Mouse (Mus musculus): ENCODE data around the gene Crybb2. TPM values are rescaled to one million over a fixed set of nuclear protein-coding genes. Genes with fewer than 3 reads are reported as not detected.

Gene Crybb2
- polyA plus RNA-seq, 1 experiment from 2014 or later = not detected

DNA sequence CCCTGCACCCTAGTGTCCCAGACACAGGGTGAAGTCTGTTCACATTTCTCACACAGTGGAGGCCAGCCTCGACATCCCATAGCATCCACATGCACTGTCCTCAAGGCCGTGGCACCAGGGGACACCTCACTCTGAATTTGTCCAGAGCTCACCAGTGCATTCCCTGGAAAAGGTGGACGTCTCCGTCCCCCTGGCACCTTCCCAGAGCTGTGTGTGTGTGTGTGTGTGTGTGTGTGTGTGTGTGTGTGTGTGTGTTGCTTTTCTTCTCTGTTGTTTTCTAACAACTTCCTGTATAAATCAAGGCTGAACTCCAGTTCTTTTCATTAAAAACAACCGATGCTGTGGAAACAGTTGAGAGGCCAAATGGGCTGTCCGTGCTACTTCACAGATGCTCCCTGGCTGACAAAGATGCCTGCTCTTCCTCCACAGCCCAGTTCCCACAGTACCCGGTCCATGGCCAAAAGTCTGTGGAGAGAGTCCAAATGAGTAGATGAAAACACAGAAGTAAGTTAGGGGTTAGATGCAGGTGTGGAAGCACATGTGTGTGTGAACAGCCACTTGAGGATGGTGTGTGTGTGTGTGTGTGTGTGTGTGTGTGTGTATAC lies 19.2 kb downstream of the Crybb2 start:
- Histone ChIP-seq H3K27ac (no peak overlapping the region), H3K36me3 (no peaks in the 10 kb centered on the region), H3K4me1 (no peaks in the 10 kb centered on the region; the same call in 1 of the 2 replicates), H3K9ac (no peak overlapping the region), H3K4me3 (no peak overlapping the region), H3K4me2 (replicated peaks) (no peak overlapping the region), H3K27me3 (peaks cover 20% of the 10 kb centered on the region), H3K9me3 (replicated peaks) (no peaks in the 10 kb centered on the region)
- 73% methylated on average over 7 of the region's 7 CpGs for WGBS
- ATAC-seq (ENCODE audit: low FRiP score) = no peak

DNA sequence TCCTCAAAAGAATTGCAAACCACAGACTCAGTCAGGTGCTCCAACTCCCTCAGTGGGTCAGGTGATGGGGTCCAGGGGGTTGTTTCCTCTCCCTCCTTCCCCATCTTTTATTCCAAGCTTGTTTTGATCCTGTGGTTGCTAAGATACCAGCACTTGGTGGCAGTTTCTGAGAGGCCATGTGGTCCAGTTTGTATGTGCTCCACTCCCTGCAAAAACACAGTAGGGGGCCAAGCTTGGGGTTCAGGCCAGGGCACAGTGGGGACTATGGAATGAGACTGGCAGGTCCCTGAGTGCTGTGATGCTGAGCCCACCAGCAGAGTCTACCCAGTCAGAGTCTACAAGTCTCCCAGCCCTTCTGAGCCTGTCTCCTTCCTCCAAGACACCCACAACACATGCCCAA lies 20.0 kb downstream of the Crybb2 start:
- Histone ChIP-seq H3K36me3 (no peaks in the 10 kb centered on the region), H3K4me2 (replicated peaks) (no peak overlapping the region), H3K4me3 (no peak overlapping the region), H3K27me3 (peaks cover 15% of the 10 kb centered on the region), H3K27ac (no peak overlapping the region), H3K9me3 (replicated peaks) (no peaks in the 10 kb centered on the region), H3K4me1 (peaks cover 3% of the 10 kb centered on the region), H3K9ac (no peak overlapping the region)
- no peak for ATAC-seq (ENCODE audit: low FRiP score)

GRCm38 (mm10) chr5:113045511-113046273 lies 24.2 kb downstream of the Crybb2 start:
- H3K4me3 ChIP-seq = no peak overlapping the region
- ATAC-seq (ENCODE audit: low FRiP score) = no peak
- H3K9ac ChIP-seq = no peak overlapping the region
- H3K27me3 ChIP-seq = no peaks in the 10 kb centered on the region
- WGBS = 86% methylated on average over 10 of the region's 10 CpGs
- no peak overlapping the region for H3K4me2 ChIP-seq (replicated peaks)
- H3K36me3 ChIP-seq = no peaks in the 10 kb centered on the region
- H3K9me3 ChIP-seq (replicated peaks) = no peaks in the 10 kb centered on the region
- H3K4me1 ChIP-seq = peaks cover 22% of the 10 kb centered on the region
- no peak overlapping the region for H3K27ac ChIP-seq

DNA sequence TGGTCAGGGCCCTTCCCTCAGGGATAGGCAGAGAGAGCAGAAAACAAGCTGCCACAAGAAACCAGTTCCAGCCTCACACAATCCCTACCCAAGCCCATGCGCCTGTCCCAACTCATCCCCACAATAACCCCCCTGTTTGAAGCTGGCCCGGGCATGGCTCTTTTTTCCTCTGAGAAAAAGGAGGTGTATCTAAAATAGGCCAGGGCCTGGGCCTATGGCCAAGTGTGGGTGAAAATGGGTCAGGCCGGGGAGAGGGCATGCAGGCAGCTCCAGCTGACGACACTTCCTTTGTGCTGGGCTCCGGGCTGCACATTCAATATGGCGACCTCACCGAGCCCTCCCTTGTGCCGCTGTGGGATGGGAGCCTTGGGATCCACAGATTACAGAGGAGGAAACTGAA lies 26.4 kb downstream of the Crybb2 start:
- Histone ChIP-seq H3K36me3 (no peaks in the 10 kb centered on the region), H3K4me2 (replicated peaks) (no peak overlapping the region), H3K4me1 (peaks cover 25% of the 10 kb centered on the region), H3K27ac (no peak overlapping the region), H3K9ac (no peak overlapping the region), H3K9me3 (replicated peaks) (no peaks in the 10 kb centered on the region), H3K4me3 (no peak overlapping the region), H3K27me3 (no peaks in the 10 kb centered on the region)
- no peak for ATAC-seq (ENCODE audit: low FRiP score)
- 83% methylated on average over 8 of the region's 8 CpGs for WGBS

GRCm38 (mm10) chr5:113041567-113042071 lies 28.3 kb downstream of the Crybb2 start:
- H3K4me1 ChIP-seq = peaks cover 25% of the 10 kb centered on the region
- H3K27ac ChIP-seq = peak overlapping the region; percentile 67
- WGBS = 3% methylated on average over 5 of the region's 5 CpGs
- no peak overlapping the region for H3K9ac ChIP-seq
- no peaks in the 10 kb centered on the region for H3K27me3 ChIP-seq
- no peaks in the 10 kb centered on the region for H3K36me3 ChIP-seq
- no peak overlapping the region for H3K4me2 ChIP-seq (replicated peaks)
- H3K4me3 ChIP-seq = no peak overlapping the region
- no peaks in the 10 kb centered on the region for H3K9me3 ChIP-seq (replicated peaks)
- ATAC-seq (ENCODE audit: low FRiP score) = peak; percentile 95

DNA sequence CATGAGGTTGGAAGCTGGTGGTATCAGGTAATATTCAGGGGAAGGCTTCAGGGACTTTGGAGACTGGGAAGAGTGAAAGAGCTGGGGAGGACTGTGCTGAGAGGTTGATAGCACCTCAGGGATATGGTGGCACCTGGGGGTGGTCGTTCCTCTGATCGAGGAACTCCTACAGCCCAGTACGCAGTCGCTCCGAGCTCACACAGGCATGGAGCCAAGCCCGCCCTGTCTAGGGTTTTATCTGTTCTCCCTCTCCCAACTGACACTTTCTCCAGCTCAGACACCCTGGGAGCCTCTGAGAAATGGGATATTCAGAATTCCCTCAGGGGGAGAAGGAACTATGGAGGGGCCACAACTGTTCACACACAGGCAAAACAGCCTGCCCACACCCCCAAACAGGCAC lies 29.1 kb downstream of the Crybb2 start:
- no peak for ATAC-seq (ENCODE audit: low FRiP score)
- Histone ChIP-seq H3K27ac (peak overlapping the region; percentile 67), H3K27me3 (no peaks in the 10 kb centered on the region)

DNA sequence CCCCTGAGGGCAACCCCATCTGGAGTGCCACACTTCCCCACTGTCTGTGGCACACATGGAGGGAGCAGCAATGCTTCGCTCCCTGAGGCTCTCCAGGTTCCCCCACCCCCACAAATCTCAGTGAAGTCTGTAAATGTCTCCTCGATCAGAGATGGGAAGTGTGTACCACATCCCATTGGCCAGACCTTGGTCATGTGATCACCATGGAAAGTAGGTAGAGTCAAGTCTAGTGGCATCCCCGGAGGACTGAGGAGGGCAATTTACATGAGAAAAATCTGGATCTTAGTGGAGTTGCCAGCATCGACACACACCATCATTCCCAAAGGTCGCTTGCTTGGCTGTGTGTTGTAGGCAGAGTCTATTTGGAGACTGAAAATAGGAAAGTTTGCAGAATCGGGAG lies 31.3 kb downstream of the Crybb2 start:
- ATAC-seq (ENCODE audit: low FRiP score) = no peak
- Histone ChIP-seq H3K4me3 (no peak overlapping the region), H3K4me2 (replicated peaks) (no peak overlapping the region), H3K27me3 (no peaks in the 10 kb centered on the region), H3K9me3 (replicated peaks) (no peaks in the 10 kb centered on the region), H3K9ac (no peak overlapping the region), H3K36me3 (no peaks in the 10 kb centered on the region), H3K27ac (no peak overlapping the region), H3K4me1 (peaks cover 34% of the 10 kb centered on the region)
- WGBS = 77% methylated on average over 6 of the region's 6 CpGs

More for the DNA sequence above, 29.1 kb downstream of the Crybb2 start:
- WGBS = 82% methylated on average over 6 of the region's 6 CpGs
- Histone ChIP-seq H3K4me3 (no peak overlapping the region), H3K4me2 (replicated peaks) (no peak overlapping the region), H3K4me1 (peaks cover 25% of the 10 kb centered on the region), H3K36me3 (no peaks in the 10 kb centered on the region), H3K9ac (no peak overlapping the region), H3K9me3 (replicated peaks) (no peaks in the 10 kb centered on the region)

- 62% methylated on average over 10 of the region's 10 CpGs for WGBS
These were observed 34.5 kb downstream of the Crybb2 start for GRCm38 (mm10) chr5:113035094-113036047.

DNA sequence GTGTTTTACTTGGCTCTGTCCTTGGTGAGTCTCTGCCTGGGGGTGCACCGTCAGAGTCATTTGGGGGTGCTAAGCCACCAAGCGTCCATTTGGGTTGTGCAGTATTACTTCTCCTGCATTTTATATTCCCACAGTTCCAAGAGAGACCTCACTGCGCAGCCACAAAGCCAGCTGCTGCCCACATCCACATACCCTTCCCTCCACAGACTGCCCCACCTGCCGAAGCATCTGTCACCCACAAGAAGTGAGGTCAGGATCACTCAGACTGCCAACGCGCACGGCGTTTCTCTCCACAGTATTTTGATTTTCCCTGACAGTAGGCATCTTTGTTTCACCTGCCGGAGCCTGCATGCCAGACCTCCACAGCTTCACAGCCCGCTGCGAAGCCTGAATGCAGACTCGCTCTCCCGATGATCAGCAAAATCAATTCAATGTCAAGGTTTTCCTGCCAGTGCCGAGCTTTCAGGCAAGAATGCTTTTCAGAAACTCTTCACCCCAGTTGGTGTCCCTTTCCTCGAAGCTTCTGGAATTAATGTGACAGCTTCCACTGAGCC lies 38.6 kb downstream of the Crybb2 start:
- H3K4me3 ChIP-seq = no peak overlapping the region
- H3K9ac ChIP-seq = no peak overlapping the region
- H3K27me3 ChIP-seq = peaks cover 3% of the 10 kb centered on the region
- no peak overlapping the region for H3K4me2 ChIP-seq (replicated peaks)
- H3K27ac ChIP-seq = 0 out of 2 replicates have a peak overlapping the region, but pooled peaks have one; percentile 9
- WGBS = 43% methylated on average over 15 of the region's 15 CpGs
- ATAC-seq (ENCODE audit: low FRiP score) = no peak
- H3K36me3 ChIP-seq = no peaks in the 10 kb centered on the region
- no peaks in the 10 kb centered on the region for H3K9me3 ChIP-seq (replicated peaks)
- H3K4me1 ChIP-seq = peaks cover 20% of the 10 kb centered on the region

More at GRCm38 (mm10) chr5:113035094-113036047, 34.5 kb downstream of the Crybb2 start:
- H3K36me3 ChIP-seq = no peaks in the 10 kb centered on the region
- H3K4me2 ChIP-seq (replicated peaks) = no peak overlapping the region
- H3K4me3 ChIP-seq = no peak overlapping the region
- no peaks in the 10 kb centered on the region for H3K27me3 ChIP-seq
- H3K9me3 ChIP-seq (replicated peaks) = no peaks in the 10 kb centered on the region
- H3K9ac ChIP-seq = no peak overlapping the region
- H3K27ac ChIP-seq = no peak overlapping the region
- no peak for ATAC-seq (ENCODE audit: low FRiP score)
- peaks cover 20% of the 10 kb centered on the region for H3K4me1 ChIP-seq

- Histone ChIP-seq H3K4me1 (peaks cover 14% of the 10 kb centered on the region), H3K27me3 (peaks cover 3% of the 10 kb centered on the region), H3K27ac (no peak overlapping the region), H3K36me3 (no peaks in the 10 kb centered on the region), H3K9me3 (replicated peaks) (no peaks in the 10 kb centered on the region), H3K4me3 (no peak overlapping the region), H3K4me2 (replicated peaks) (no peak overlapping the region), H3K9ac (no peak overlapping the region)
- WGBS = 70% methylated on average over 3 of the region's 3 CpGs
- no peak for ATAC-seq (ENCODE audit: low FRiP score)
These were observed 39.8 kb downstream of the Crybb2 start for GRCm38 (mm10) chr5:113030082-113030481.

GRCm38 (mm10) chr5:113026706-113027105 lies 43.2 kb downstream of the Crybb2 start:
- H3K4me1 ChIP-seq = peaks cover 23% of the 10 kb centered on the region
- H3K9me3 ChIP-seq (replicated peaks) = no peaks in the 10 kb centered on the region
- 80% methylated on average over 5 of the region's 5 CpGs for WGBS
- H3K27me3 ChIP-seq = peaks cover 3% of the 10 kb centered on the region
- ATAC-seq (ENCODE audit: low FRiP score) = no peak
- no peaks in the 10 kb centered on the region for H3K36me3 ChIP-seq
- H3K4me2 ChIP-seq (replicated peaks) = no peak overlapping the region
- H3K9ac ChIP-seq = no peak overlapping the region
- no peak overlapping the region for H3K4me3 ChIP-seq
- no peak overlapping the region for H3K27ac ChIP-seq

All from hindbrain, embryonic 12.5 days (tissue).